Comparison of ENCODE assay signal across 11 mouse cellular contexts in genomic region chr19:9032502-9033129, GRCm38 (mm10). TPM values are rescaled to one million over a fixed set of nuclear protein-coding genes. Genes with fewer than 3 reads are reported as not detected.
A peak's percentile ranks its signal among the peaks of the same experiment; 100 is the strongest.
DNase-seq lines count a peak whose midpoint lies in the region; ATAC-seq and TF ChIP-seq lines count a peak whose summit lies in the region.
"Had no signal": no experiment of that assay in that cellular context is flagged by ENCODE, and none has a peak within 500 bp of the region (broad histone marks: within the 10 kb centered on the region; RNA-seq: fewer than 3 reads in every experiment).

No protein-coding gene starts in this region.

- no peak overlapping the region for H3K4me3 ChIP-seq in heart, embryonic 14.5 days (ENCODE audit: control insufficient read depth in 1 of 2, insufficient read depth in 1 of 2, low read depth in 1 of 2, low read length in 2 of 2)
- no peak overlapping the region for H3K4me3 ChIP-seq in midbrain, embryonic 15.5 days
- H3K4me3 ChIP-seq in midbrain, embryonic 11.5 days (ENCODE audit: low read depth, low read length): no peak overlapping the region
- H3K4me3 ChIP-seq in stomach, postnatal 0 days (ENCODE audit: low read depth, low read length): no peak overlapping the region
- H3K4me3 ChIP-seq: layer of hippocampus, adult 2 months; liver, embryonic 15.5 days; neural tube, embryonic 12.5 days had no signal

- peaks cover 23 to 45% of the 10 kb centered on the region in 2 experiments for H3K4me1 ChIP-seq in heart, embryonic 14.5 days (ENCODE audit: control insufficient read depth in 2 of 2, insufficient read depth in 2 of 2, low read length in 2 of 2)
- H3K4me1 ChIP-seq in midbrain, embryonic 15.5 days: peaks cover 16% of the 10 kb centered on the region
- no peaks in the 10 kb centered on the region for H3K4me1 ChIP-seq in midbrain, embryonic 11.5 days (ENCODE audit: control insufficient read depth, insufficient read depth, low read length)
- peaks cover 4% of the 10 kb centered on the region; the same call in 1 of the 2 replicates for H3K4me1 ChIP-seq in stomach, postnatal 0 days (replicated peaks; ENCODE audit: control insufficient read depth, insufficient read depth)

- intact Hi-C loops in heart, postnatal 10 days (cut with DNase I): no loop called here

- H3K4me2 ChIP-seq in heart, embryonic 14.5 days (ENCODE audit: low read length): no peak overlapping the region
- no peak overlapping the region for H3K4me2 ChIP-seq in midbrain, embryonic 15.5 days
- no peak overlapping the region for H3K4me2 ChIP-seq in midbrain, embryonic 11.5 days
- H3K4me2 ChIP-seq in stomach, postnatal 0 days (replicated peaks; ENCODE audit: low read depth): no peak overlapping the region
- H3K4me2 ChIP-seq: liver, embryonic 15.5 days; neural tube, embryonic 12.5 days had no signal

- no peak overlapping the region for H3K9ac ChIP-seq in heart, embryonic 14.5 days (ENCODE audit: low read length)
- H3K9ac ChIP-seq in midbrain, embryonic 15.5 days: no peak overlapping the region
- no peak overlapping the region for H3K9ac ChIP-seq in midbrain, embryonic 11.5 days (ENCODE audit: low read length)
- H3K9ac ChIP-seq in stomach, postnatal 0 days (ENCODE audit: low read length): no peak overlapping the region
- H3K9ac ChIP-seq: liver, embryonic 15.5 days; neural tube, embryonic 12.5 days had no signal

- no peak for TF ChIP-seq EP300 in stomach, postnatal 0 days (optimal IDR thresholded peaks at IDR 0.05)

- 53% methylated on average over 7 of the region's 7 CpGs for WGBS in heart, embryonic 14.5 days
- 48% methylated on average over 7 of the region's 7 CpGs for WGBS in midbrain, embryonic 15.5 days
- 65% methylated on average over 7 of the region's 7 CpGs for whole genome bisulfite sequencing in midbrain, embryonic 11.5 days
- 47% methylated on average over 7 of the region's 7 CpGs for WGBS in stomach, postnatal 0 days

- no peaks in the 10 kb centered on the region for H3K9me3 ChIP-seq in heart, embryonic 14.5 days (ENCODE audit: control insufficient read depth, low read length)
- no peaks in the 10 kb centered on the region for H3K9me3 ChIP-seq in midbrain, embryonic 15.5 days
- H3K9me3 ChIP-seq in midbrain, embryonic 11.5 days (ENCODE audit: control insufficient read depth, low read length): no peaks in the 10 kb centered on the region
- no peaks in the 10 kb centered on the region for H3K9me3 ChIP-seq in stomach, postnatal 0 days (ENCODE audit: control insufficient read depth, low read length)
- H3K9me3 ChIP-seq: liver, embryonic 15.5 days; neural tube, embryonic 12.5 days had no signal

- H3K27me3 ChIP-seq in heart, embryonic 14.5 days (ENCODE audit: control insufficient read depth, insufficient read depth, low read length): no peaks in the 10 kb centered on the region
- no peaks in the 10 kb centered on the region for H3K27me3 ChIP-seq in midbrain, embryonic 15.5 days (replicated peaks)
- H3K27me3 ChIP-seq in midbrain, embryonic 11.5 days (ENCODE audit: control insufficient read depth, insufficient read depth, low read length): no peaks in the 10 kb centered on the region
- no peaks in the 10 kb centered on the region for H3K27me3 ChIP-seq in stomach, postnatal 0 days (ENCODE audit: control insufficient read depth, insufficient read depth, low read length)
- H3K27me3 ChIP-seq: liver, embryonic 15.5 days; neural tube, embryonic 12.5 days had no signal

- H3K36me3 ChIP-seq in heart, embryonic 14.5 days (ENCODE audit: control insufficient read depth, insufficient read depth, low read length): no peaks in the 10 kb centered on the region
- H3K36me3 ChIP-seq in midbrain, embryonic 15.5 days (replicated peaks): no peaks in the 10 kb centered on the region
- no peaks in the 10 kb centered on the region for H3K36me3 ChIP-seq in midbrain, embryonic 11.5 days (ENCODE audit: control insufficient read depth, insufficient read depth, low read length)
- H3K36me3 ChIP-seq in stomach, postnatal 0 days (ENCODE audit: control insufficient read depth, insufficient read depth, low read length): no peaks in the 10 kb centered on the region
- H3K36me3 ChIP-seq: liver, embryonic 15.5 days; neural tube, embryonic 12.5 days had no signal

- 0 out of 2 replicates have a peak, but pooled peaks have one; percentile 38 for ATAC-seq in heart, embryonic 14.5 days (ENCODE audit: insufficient number of reproducible peaks, insufficient read depth, low FRiP score, low read depth)
- ATAC-seq in midbrain, embryonic 15.5 days (replicated peaks): peak; percentile 65
- no peak for ATAC-seq in midbrain, embryonic 11.5 days (ENCODE audit: low FRiP score)
- ATAC-seq in stomach, postnatal 0 days (ENCODE audit: low FRiP score, low TSS enrichment): no peak

- no peak for TF ChIP-seq CTCF in stomach, postnatal 0 days (IDR thresholded peaks at IDR 0.05; ENCODE audit: low read depth)

- H3K27ac ChIP-seq in heart, embryonic 14.5 days (replicated peaks in 1 of 2; ENCODE audit: control insufficient read depth in 1 of 2, insufficient read depth in 1 of 2, low read depth in 2 of 2, low read length in 2 of 2): peak overlapping the region; percentile 43 to 48; a peak in 3 of 4 replicates
- H3K27ac ChIP-seq in midbrain, embryonic 15.5 days: peak overlapping the region; percentile 36
- H3K27ac ChIP-seq in midbrain, embryonic 11.5 days (ENCODE audit: low read depth, low read length): no peak overlapping the region
- peak overlapping the region; percentile 65 for H3K27ac ChIP-seq in stomach, postnatal 0 days (replicated peaks)
- H3K27ac ChIP-seq: layer of hippocampus, adult 2 months; liver, embryonic 15.5 days; neural tube, embryonic 12.5 days had no signal

- no peak for DNase-seq in heart, adult 9 months (ENCODE audit: low spot score in 2 of 2)
- DNase-seq in midbrain, embryonic 11.5 days (ENCODE audit: low spot score, missing footprints): no peak
- DNase-seq in heart, postnatal 10 days: peak; percentile 44 to 62
- DNase-seq in stomach, postnatal 0 days (ENCODE audit: low spot score): no peak
- DNase-seq in liver: no peak

RNA-seq across cellular contexts. Expression of gene Ahnak, which starts 43.5 kb away (rescaled TPM):
- 29.4 and 30.6 TPM in 2 replicates for polyA plus RNA-seq in heart, embryonic 14.5 days (2014; fragmentation: Nextera tagmentation; extraction: Ambion mirVana)
- polyA plus RNA-seq in midbrain, embryonic 15.5 days (2015; fragmentation: Nextera tagmentation; extraction: Ambion mirVana): 4.9 and 5.9 TPM in 2 replicates
- 5.0 and 6.3 TPM in 2 replicates for polyA plus RNA-seq in midbrain, embryonic 11.5 days (2014; fragmentation: Nextera tagmentation; extraction: Ambion mirVana)
- total RNA-seq in heart, postnatal 10 days (2021): 100 to 1,000 TPM; 348 to 380 TPM
- polyA plus RNA-seq in stomach, postnatal 0 days (2015; fragmentation: Nextera tagmentation; extraction: Ambion mirVana): 86.6 and 103 TPM in 2 replicates

RNA-seq across cellular contexts. Expression of gene Scgb1a1, which starts 55.1 kb away (rescaled TPM):
- not detected in 2 replicates for polyA plus RNA-seq in heart, embryonic 14.5 days (2014; fragmentation: Nextera tagmentation; extraction: Ambion mirVana)
- polyA plus RNA-seq in midbrain, embryonic 15.5 days (2015; fragmentation: Nextera tagmentation; extraction: Ambion mirVana): not detected in 2 replicates
- not detected in 2 replicates for polyA plus RNA-seq in midbrain, embryonic 11.5 days (2014; fragmentation: Nextera tagmentation; extraction: Ambion mirVana)
- total RNA-seq in heart, postnatal 10 days (2021): 1 to 10 TPM in 1 of 2 experiments, not detected in 1; 4.2 TPM
- 10.8 and 12.6 TPM in 2 replicates for polyA plus RNA-seq in stomach, postnatal 0 days (2015; fragmentation: Nextera tagmentation; extraction: Ambion mirVana)
- total RNA-seq: layer of hippocampus, adult 2 months had no signal
- polyA plus RNA-seq: cortical plate, adult 2 months; liver, embryonic 15.5 days; neural tube, embryonic 12.5 days had no signal

Comparison
In these comparisons a context has a peak if more than half of its experiments do, and no peak if none do; other contexts are left out.
1. ATAC-seq: peak in heart, embryonic 14.5 days (single experiment) and midbrain, embryonic 15.5 days (single experiment); none in midbrain, embryonic 11.5 days (single experiment) and stomach, postnatal 0 days (single experiment).
2. DNase-seq: peak in heart, postnatal 10 days (2 of 2); none in heart, adult 9 months (0 of 2), midbrain, embryonic 11.5 days (single experiment), stomach, postnatal 0 days (single experiment) and liver (single experiment).
3. RNA of gene Scgb1a1, which starts 55.1 kb away (polyA plus RNA-seq): 10.8 to 12.6 TPM in stomach, postnatal 0 days; not detected in heart, embryonic 14.5 days, not detected in midbrain, embryonic 15.5 days and not detected in midbrain, embryonic 11.5 days; every median in the first group is over 10 times any median in the second.